Mouse (Mus musculus) midbrain, embryonic 16.5 days (tissue): Measurements from ENCODE around the gene Tbc1d5. TPM values are rescaled to one million over a fixed set of nuclear protein-coding genes. Genes with fewer than 3 reads are reported as not detected.

Experiments
- ATAC-seq: fragments of 200-750 bp; cut with Nextera tagmentation; 2 replicates; pipeline ENCODE4 v1.8.0; 2017; ENCODE audit warnings: moderate TSS enrichment
- H3K27ac ChIP-seq: fragments of 300-500 bp; sonication (generic); 2 replicates; pipeline ENCODE4 v1.5.1; 2014; ENCODE audit warnings: mild to moderate bottlenecking, low read length, mixed read lengths
- H3K27me3 ChIP-seq: fragments of 300-500 bp; sonication (generic); 2 replicates; pipeline ENCODE4 v1.6.1; 2014; ENCODE audit warnings: low read depth, low read length, mixed read lengths; ENCODE audit not compliant: control insufficient read depth, insufficient read depth
- H3K36me3 ChIP-seq: fragments of 300-500 bp; sonication (generic); 2 replicates; pipeline ENCODE4 v1.6.1; 2014; ENCODE audit warnings: mild to moderate bottlenecking, low read length, moderate library complexity, mixed read lengths; ENCODE audit not compliant: control insufficient read depth, insufficient read depth
- H3K4me1 ChIP-seq: fragments of 300-500 bp; sonication (generic); 2 replicates; pipeline ENCODE4 v1.6.1; 2014; ENCODE audit warnings: mild to moderate bottlenecking, low read length, mixed read lengths; ENCODE audit not compliant: control insufficient read depth, insufficient read depth
- H3K4me2 ChIP-seq: fragments of 300-500 bp; sonication (generic); 2 replicates; pipeline ENCODE4 v1.6.1; 2014; ENCODE audit warnings: mild to moderate bottlenecking, low read length, mixed read lengths
- H3K4me3 ChIP-seq: fragments of 300-500 bp; sonication (generic); 2 replicates; pipeline ENCODE4 v1.5.1; 2014; ENCODE audit warnings: low read depth, mild to moderate bottlenecking, low read length, moderate library complexity, mixed read lengths
- H3K9ac ChIP-seq: fragments of 300-500 bp; sonication (generic); 2 replicates; pipeline ENCODE4 v1.6.1; 2014; ENCODE audit warnings: low read depth, low read length, mixed read lengths
- H3K9me3 ChIP-seq: fragments of 300-500 bp; sonication (generic); replicated peaks from 2 replicates; pipeline ENCODE4 v1.6.1; 2014; ENCODE audit warnings: mild to moderate bottlenecking, low read length, mixed read lengths; ENCODE audit not compliant: control insufficient read depth, poor library complexity, severe bottlenecking
- WGBS: fragments of 180-500 bp; shearing (Covaris S2); extraction: QIAGEN DNeasy Blood & Tissue Kit; methylation state at CpG from one replicate; pipeline ENCODE4 v1.1.7; 2014; 5-methylcytosine and 5-hydroxymethylcytosine counted together
- polyA plus RNA-seq: library from polyadenylated mRNA; unstranded; fragments of >200 nt; fragmentation: Nextera tagmentation; extraction: Ambion mirVana; gene quantifications from 2 replicates; pipeline ENCODE4 v1.2.1, GENCODE M21; 2015

Gene Tbc1d5
- polyA plus RNA-seq, 1 experiment from 2014 or later: 9.1 TPM

DNA sequence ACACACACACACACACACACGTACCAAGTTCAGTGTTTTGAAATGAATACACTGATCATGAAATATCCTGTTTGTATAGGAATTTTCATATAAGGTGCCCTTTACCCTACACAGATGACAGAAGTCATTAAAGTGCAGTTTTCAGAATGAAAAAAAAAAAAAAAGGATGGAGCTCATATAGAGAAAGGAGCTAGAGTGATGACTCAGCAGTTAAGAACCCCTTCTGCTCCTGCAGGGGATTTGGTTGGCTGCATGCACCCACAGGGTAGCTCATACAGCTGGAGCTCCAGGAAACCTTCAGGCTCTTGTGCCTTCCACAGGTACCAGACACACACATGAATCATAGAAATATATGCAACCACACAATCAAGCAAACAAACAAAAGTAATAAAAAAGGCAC lies 213.0 kb downstream of the Tbc1d5 start:
- Histone ChIP-seq H3K27ac (no peak overlapping the region), H3K36me3 (no peaks in the 10 kb centered on the region), H3K4me2 (no peak overlapping the region), H3K4me1 (no peaks in the 10 kb centered on the region), H3K27me3 (no peaks in the 10 kb centered on the region), H3K9me3 (no peaks in the 10 kb centered on the region), H3K4me3 (no peak overlapping the region), H3K9ac (no peak overlapping the region)
- no peak for ATAC-seq
- WGBS: 100% methylated on average over 1 of the region's 1 CpGs

GRCm38 (mm10) chr17:50954313-50954712 lies 224.8 kb downstream of the Tbc1d5 start:
- H3K9ac ChIP-seq: no peak overlapping the region
- H3K36me3 ChIP-seq: no peaks in the 10 kb centered on the region
- H3K27ac ChIP-seq: no peak overlapping the region
- no peaks in the 10 kb centered on the region for H3K4me1 ChIP-seq
- ATAC-seq: no peak
- no peaks in the 10 kb centered on the region for H3K27me3 ChIP-seq
- no peak overlapping the region for H3K4me3 ChIP-seq
- no peak overlapping the region for H3K4me2 ChIP-seq
- 77% methylated on average over 9 of the region's 9 CpGs for WGBS
- no peaks in the 10 kb centered on the region for H3K9me3 ChIP-seq

- Histone ChIP-seq H3K4me1 (no peaks in the 10 kb centered on the region), H3K9ac (no peak overlapping the region), H3K4me2 (no peak overlapping the region), H3K9me3 (no peaks in the 10 kb centered on the region), H3K27ac (no peak overlapping the region), H3K27me3 (no peaks in the 10 kb centered on the region), H3K4me3 (no peak overlapping the region), H3K36me3 (no peaks in the 10 kb centered on the region)
- WGBS: 91% methylated on average over 2 of the region's 2 CpGs
- no peak for ATAC-seq
These were observed 256.8 kb downstream of the Tbc1d5 start for GRCm38 (mm10) chr17:50922308-50922707.

GRCm38 (mm10) chr17:50915216-50915615 lies 263.9 kb downstream of the Tbc1d5 start:
- Histone ChIP-seq H3K4me1 (no peaks in the 10 kb centered on the region), H3K4me3 (no peak overlapping the region), H3K27me3 (no peaks in the 10 kb centered on the region), H3K9me3 (no peaks in the 10 kb centered on the region), H3K9ac (no peak overlapping the region), H3K4me2 (no peak overlapping the region), H3K27ac (no peak overlapping the region), H3K36me3 (no peaks in the 10 kb centered on the region)
- 95% methylated on average over 2 of the region's 2 CpGs for WGBS
- no peak for ATAC-seq

- Histone ChIP-seq H3K4me3 (no peak overlapping the region), H3K4me1 (peaks cover 5% of the 10 kb centered on the region), H3K4me2 (no peak overlapping the region), H3K27me3 (no peaks in the 10 kb centered on the region), H3K9me3 (no peaks in the 10 kb centered on the region), H3K36me3 (no peaks in the 10 kb centered on the region), H3K27ac (no peak overlapping the region), H3K9ac (no peak overlapping the region)
- 51% methylated on average over 6 of the region's 6 CpGs for WGBS
- ATAC-seq: peak; percentile 68
These were observed 270.4 kb downstream of the Tbc1d5 start for GRCm38 (mm10) chr17:50908568-50909335.

- Histone ChIP-seq H3K27ac (no peak overlapping the region; the same call in 1 of the 2 replicates), H3K36me3 (no peaks in the 10 kb centered on the region), H3K27me3 (no peaks in the 10 kb centered on the region), H3K9me3 (no peaks in the 10 kb centered on the region), H3K4me2 (no peak overlapping the region), H3K9ac (no peak overlapping the region), H3K4me1 (peaks cover 5% of the 10 kb centered on the region), H3K4me3 (no peak overlapping the region)
- ATAC-seq: 0 out of 2 replicates have a peak, but pooled peaks have one; percentile 50
- WGBS: 35% methylated on average over 4 of the region's 4 CpGs
These were observed 271.0 kb downstream of the Tbc1d5 start for GRCm38 (mm10) chr17:50908160-50908559.

- peaks cover 5% of the 10 kb centered on the region for H3K4me1 ChIP-seq
- 20% methylated on average over 1 of the region's 1 CpGs for WGBS
- no peak overlapping the region for H3K4me3 ChIP-seq
- H3K4me2 ChIP-seq: no peak overlapping the region
- no peaks in the 10 kb centered on the region for H3K36me3 ChIP-seq
- no peaks in the 10 kb centered on the region for H3K9me3 ChIP-seq
- no peak for ATAC-seq
- no peak overlapping the region for H3K27ac ChIP-seq
- no peaks in the 10 kb centered on the region for H3K27me3 ChIP-seq
- H3K9ac ChIP-seq: no peak overlapping the region
These were observed 272.5 kb downstream of the Tbc1d5 start for GRCm38 (mm10) chr17:50906630-50907029.

GRCm38 (mm10) chr17:50904463-50904862 lies 274.7 kb downstream of the Tbc1d5 start:
- Histone ChIP-seq H3K27ac (no peak overlapping the region), H3K4me2 (no peak overlapping the region), H3K36me3 (no peaks in the 10 kb centered on the region), H3K9ac (no peak overlapping the region), H3K27me3 (no peaks in the 10 kb centered on the region), H3K4me3 (no peak overlapping the region), H3K9me3 (no peaks in the 10 kb centered on the region), H3K4me1 (peaks cover 5% of the 10 kb centered on the region)
- ATAC-seq: no peak
- WGBS: 92% methylated on average over 3 of the region's 3 CpGs

DNA sequence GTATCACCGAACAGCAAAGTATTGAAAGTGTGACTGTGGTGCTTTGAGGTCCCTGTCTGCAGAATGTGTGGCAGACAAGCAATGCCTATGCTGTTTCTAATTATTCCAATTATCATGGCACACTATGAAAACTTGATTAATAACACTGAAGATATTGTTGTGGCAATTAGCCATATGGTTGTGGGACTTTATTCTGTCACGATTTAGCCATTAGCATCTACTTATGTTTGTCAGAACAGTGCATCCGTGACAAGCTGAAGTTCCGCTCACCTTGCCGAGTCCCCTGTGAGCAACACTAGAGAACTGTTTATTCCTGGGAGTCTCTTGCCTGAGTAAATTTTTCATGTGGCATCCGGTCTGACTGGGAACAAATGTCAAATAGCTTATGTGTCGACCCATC lies 281.3 kb downstream of the Tbc1d5 start:
- Histone ChIP-seq H3K9ac (no peak overlapping the region), H3K9me3 (no peaks in the 10 kb centered on the region), H3K4me1 (no peaks in the 10 kb centered on the region), H3K4me2 (no peak overlapping the region), H3K27ac (no peak overlapping the region), H3K27me3 (no peaks in the 10 kb centered on the region), H3K4me3 (no peak overlapping the region), H3K36me3 (no peaks in the 10 kb centered on the region)
- WGBS: 75% methylated on average over 7 of the region's 7 CpGs
- no peak for ATAC-seq
